Mouse (Mus musculus): ENCODE data around the gene Zscan4d.
"Not testable (repeated sequence)": the region's sequence is repeated elsewhere in the genome, so short reads cannot be mapped to it uniquely, and the experiment has no call there.

Gene Zscan4d

GRCm38 (mm10) chr7:11166059-11166458, at the start of gene Zscan4d:
TSS of gene Zscan4d (minus strand) at chr7:11166159.
- DNase-seq (ENCODE audit: low spot score), result not testable (repeated sequence)

GRCm38 (mm10) chr7:11158036-11158435, 7.9 kb downstream of the Zscan4d start:
- DNase-seq (ENCODE audit: low spot score), result not testable (repeated sequence)
